Mouse (Mus musculus): ENCODE measurements around the gene Med4. TPM values are rescaled to one million over a fixed set of nuclear protein-coding genes. Genes with fewer than 3 reads are reported as not detected.
A peak's percentile ranks its signal among the peaks of the same experiment; 100 is the strongest.

The Med4 gene
- 89.4 and 91.6 TPM in 2 replicates for polyA plus RNA-seq (2015; fragmentation: Nextera tagmentation; extraction: Ambion mirVana)

GRCm38 (mm10) chr14:73509765-73510423 is at the start of gene Med4:
Gene Med4, plus strand, starts transcription at chr14:73510025.
- peaks cover 25% of the 10 kb centered on the region for H3K36me3 ChIP-seq
- peak within 1 kb of the TSS; percentile 58 for H3K27ac ChIP-seq
- H3K4me3 ChIP-seq (replicated peaks), result peak within 1 kb of the TSS; percentile 99
- no peaks in the 10 kb centered on the region for H3K27me3 ChIP-seq
- ATAC-seq (replicated peaks; ENCODE audit: low FRiP score), result peak; percentile 97
- peaks cover 13% of the 10 kb centered on the region for H3K4me1 ChIP-seq
- under 1% methylated on average over 41 of the region's 41 CpGs for WGBS
- no peaks in the 10 kb centered on the region for H3K9me3 ChIP-seq (replicated peaks)
- H3K9ac ChIP-seq, result peak within 1 kb of the TSS; percentile 93
- H3K4me2 ChIP-seq, result peak within 1 kb of the TSS; percentile 83

DNA sequence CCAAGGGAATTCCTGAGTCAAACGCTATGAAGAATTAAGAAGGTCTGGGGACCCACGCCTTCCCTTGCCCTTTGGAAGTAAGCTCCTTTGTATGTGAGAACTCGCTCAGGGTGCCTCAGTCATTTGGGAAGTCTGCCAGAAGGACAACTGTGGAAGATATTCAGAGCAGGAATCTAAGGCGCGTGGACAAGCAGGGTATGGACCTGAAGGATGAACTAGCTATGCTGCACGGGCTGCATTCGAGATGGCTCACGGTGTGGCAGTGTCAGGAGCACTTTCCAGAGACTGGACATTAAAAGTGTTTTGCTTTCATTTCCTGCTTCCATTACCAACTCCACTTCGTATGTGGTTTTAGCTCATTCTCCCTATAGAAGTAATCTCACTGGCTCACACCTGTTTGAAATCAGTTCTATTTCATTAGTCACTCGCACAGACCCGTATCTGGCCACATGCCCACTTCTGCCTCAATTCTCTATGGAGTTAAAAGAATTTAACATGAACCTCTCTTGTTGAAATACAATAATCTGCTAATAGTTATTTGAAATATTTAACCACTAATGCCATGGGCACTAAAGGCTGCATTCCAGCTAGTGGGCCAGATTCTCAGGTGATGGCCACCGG is 49.2 kb upstream of the Med4 start:
- Histone ChIP-seq H3K4me3 (replicated peaks) (no peak overlapping the region), H3K4me1 (no peaks in the 10 kb centered on the region), H3K27me3 (no peaks in the 10 kb centered on the region), H3K9me3 (replicated peaks) (no peaks in the 10 kb centered on the region), H3K4me2 (no peak overlapping the region), H3K36me3 (no peaks in the 10 kb centered on the region), H3K27ac (no peak overlapping the region), H3K9ac (no peak overlapping the region)
- WGBS, result 72% methylated on average over 12 of the region's 12 CpGs
- no peak for ATAC-seq (replicated peaks; ENCODE audit: low FRiP score)

- Histone ChIP-seq H3K27me3 (no peaks in the 10 kb centered on the region), H3K27ac (no peak overlapping the region), H3K4me1 (no peaks in the 10 kb centered on the region), H3K4me3 (replicated peaks) (no peak overlapping the region), H3K9ac (no peak overlapping the region), H3K36me3 (no peaks in the 10 kb centered on the region), H3K9me3 (replicated peaks) (no peaks in the 10 kb centered on the region), H3K4me2 (no peak overlapping the region)
- WGBS, result 89% methylated on average over 4 of the region's 4 CpGs
- no peak for ATAC-seq (replicated peaks; ENCODE audit: low FRiP score)
Observed at GRCm38 (mm10) chr14:73462211-73462610, 47.6 kb upstream of the Med4 start.

GRCm38 (mm10) chr14:73467697-73468096 is 42.1 kb upstream of the Med4 start:
- no peaks in the 10 kb centered on the region for H3K9me3 ChIP-seq (replicated peaks)
- H3K9ac ChIP-seq, result no peak overlapping the region
- ATAC-seq (replicated peaks; ENCODE audit: low FRiP score), result no peak
- H3K4me1 ChIP-seq, result peaks cover 9% of the 10 kb centered on the region
- no peak overlapping the region for H3K4me2 ChIP-seq
- no peak overlapping the region for H3K27ac ChIP-seq
- H3K36me3 ChIP-seq, result no peaks in the 10 kb centered on the region
- WGBS, result 69% methylated on average over 6 of the region's 6 CpGs
- no peaks in the 10 kb centered on the region for H3K27me3 ChIP-seq
- H3K4me3 ChIP-seq (replicated peaks), result no peak overlapping the region

- Histone ChIP-seq H3K27ac (no peak overlapping the region), H3K4me1 (peaks cover 21% of the 10 kb centered on the region), H3K9ac (no peak overlapping the region), H3K4me2 (no peak overlapping the region), H3K27me3 (no peaks in the 10 kb centered on the region), H3K9me3 (replicated peaks) (no peaks in the 10 kb centered on the region), H3K4me3 (replicated peaks) (no peak overlapping the region), H3K36me3 (no peaks in the 10 kb centered on the region)
- WGBS, result 78% methylated on average over 7 of the region's 7 CpGs
- ATAC-seq (replicated peaks; ENCODE audit: low FRiP score), result no peak
Observed at GRCm38 (mm10) chr14:73469506-73469905, 40.3 kb upstream of the Med4 start.

- WGBS, result 69% methylated on average over 8 of the region's 8 CpGs
- Histone ChIP-seq H3K4me1 (peaks cover 30% of the 10 kb centered on the region), H3K27me3 (no peaks in the 10 kb centered on the region), H3K4me2 (no peak overlapping the region), H3K9me3 (replicated peaks) (no peaks in the 10 kb centered on the region), H3K27ac (no peak overlapping the region), H3K4me3 (replicated peaks) (no peak overlapping the region), H3K9ac (no peak overlapping the region), H3K36me3 (no peaks in the 10 kb centered on the region)
- ATAC-seq (replicated peaks; ENCODE audit: low FRiP score), result no peak
Observed at GRCm38 (mm10) chr14:73470593-73470992, 39.2 kb upstream of the Med4 start.

DNA sequence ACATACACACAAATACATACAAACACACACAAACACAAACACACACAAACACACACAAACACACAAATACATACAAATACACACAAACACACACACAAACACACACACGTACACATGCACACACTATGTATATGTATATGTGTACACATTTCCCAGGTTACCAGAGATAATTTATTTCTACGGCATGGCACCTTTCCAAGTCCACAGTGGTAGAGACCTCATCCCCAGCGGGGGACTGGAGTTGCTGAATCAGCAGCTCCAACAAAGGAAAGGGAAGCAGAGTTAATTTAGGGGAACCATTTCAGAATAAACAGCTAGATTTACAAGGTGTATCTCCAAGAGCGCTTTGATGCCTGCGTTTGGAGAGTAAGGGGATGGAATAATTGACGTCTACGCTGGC is 37.6 kb upstream of the Med4 start:
- WGBS, result 21% methylated on average over 7 of the region's 7 CpGs
- peaks cover 36% of the 10 kb centered on the region for H3K4me1 ChIP-seq
- no peaks in the 10 kb centered on the region for H3K9me3 ChIP-seq (replicated peaks)
- 0 out of 2 replicates have a peak, but pooled peaks have one; percentile 15 for ATAC-seq (replicated peaks; ENCODE audit: low FRiP score)
- no peaks in the 10 kb centered on the region for H3K36me3 ChIP-seq
- peak overlapping the region; percentile 27; the same call in 1 of the 2 replicates for H3K27ac ChIP-seq
- H3K4me3 ChIP-seq (replicated peaks), result no peak overlapping the region
- no peak overlapping the region for H3K9ac ChIP-seq
- 0 out of 2 replicates have a peak overlapping the region, but pooled peaks have one; percentile 12 for H3K4me2 ChIP-seq
- no peaks in the 10 kb centered on the region for H3K27me3 ChIP-seq

DNA sequence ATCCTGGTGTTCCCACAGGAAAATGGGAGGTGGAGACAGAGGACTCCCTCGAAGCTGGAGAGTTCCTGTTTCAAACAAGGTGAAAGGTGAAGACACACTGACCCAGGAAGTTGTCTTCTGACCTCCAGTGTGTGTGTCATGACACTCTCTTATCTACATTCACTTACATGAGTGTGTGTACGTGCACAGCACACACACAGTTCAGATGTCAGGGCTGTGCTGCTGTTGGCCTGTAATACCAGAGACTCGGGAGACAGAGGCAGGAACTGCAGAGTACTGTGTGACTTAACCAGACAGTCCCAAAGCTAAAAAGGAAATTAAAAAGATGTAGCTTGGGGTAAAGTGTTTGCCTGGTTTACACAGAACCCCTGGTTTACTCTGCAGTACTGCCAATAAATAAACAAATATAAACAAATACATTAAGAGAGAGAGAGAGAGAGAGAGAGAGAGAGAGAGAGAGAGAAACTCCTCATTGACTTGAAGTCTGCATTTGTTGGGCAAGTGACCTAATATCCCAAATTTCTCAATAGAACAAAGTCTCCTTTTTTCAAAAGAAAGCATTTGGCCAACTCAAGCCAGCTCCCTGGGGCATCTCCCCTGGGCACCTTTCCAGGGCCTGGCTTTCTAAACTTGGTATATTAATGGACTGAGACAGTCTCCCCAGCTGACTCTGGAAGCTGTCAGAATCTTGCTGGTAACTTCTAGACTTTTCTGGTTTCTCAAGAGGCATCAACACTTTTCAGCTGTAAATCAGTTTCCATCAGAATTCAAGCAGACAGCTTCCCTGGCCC is 36.0 kb upstream of the Med4 start:
- Histone ChIP-seq H3K27ac (0 out of 2 replicates have a peak overlapping the region, but pooled peaks have one; percentile 42), H3K9ac (no peak overlapping the region), H3K4me2 (no peak overlapping the region), H3K36me3 (no peaks in the 10 kb centered on the region), H3K9me3 (replicated peaks) (no peaks in the 10 kb centered on the region), H3K4me3 (replicated peaks) (no peak overlapping the region), H3K27me3 (no peaks in the 10 kb centered on the region), H3K4me1 (peaks cover 36% of the 10 kb centered on the region)
- no peak for ATAC-seq (replicated peaks; ENCODE audit: low FRiP score)
- 31% methylated on average over 3 of the region's 3 CpGs for WGBS

DNA sequence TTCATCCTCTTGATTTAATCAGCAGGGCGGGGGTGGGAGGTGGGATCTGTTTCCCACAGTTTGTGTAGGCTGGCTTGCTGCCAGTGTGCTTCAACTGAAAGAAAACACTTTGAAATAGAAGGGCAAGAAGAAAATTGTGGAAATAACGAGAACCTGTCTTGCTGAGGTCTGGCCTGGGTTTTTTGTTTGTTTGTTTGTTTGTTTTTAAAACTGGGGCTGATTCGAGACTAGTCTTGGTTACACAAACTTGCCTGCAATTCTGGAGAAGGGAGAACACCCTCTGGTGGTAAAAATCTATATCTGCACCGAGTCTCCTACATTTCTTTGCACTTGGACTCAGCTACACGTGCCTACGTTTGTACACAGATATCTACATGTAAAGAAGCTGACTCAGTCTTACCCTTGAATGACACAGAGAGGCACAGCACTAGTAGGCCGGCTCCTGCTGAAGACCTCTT is 35.2 kb upstream of the Med4 start:
- no peaks in the 10 kb centered on the region for H3K9me3 ChIP-seq (replicated peaks)
- ATAC-seq (replicated peaks; ENCODE audit: low FRiP score), result peak; percentile 67; the same call in 1 of the 2 replicates
- peaks cover 36% of the 10 kb centered on the region for H3K4me1 ChIP-seq
- H3K4me3 ChIP-seq (replicated peaks), result no peak overlapping the region
- no peaks in the 10 kb centered on the region for H3K27me3 ChIP-seq
- no peak overlapping the region for H3K9ac ChIP-seq
- 23% methylated on average over 7 of the region's 7 CpGs for WGBS
- H3K4me2 ChIP-seq, result peak overlapping the region; percentile 13; the same call in 1 of the 2 replicates
- peak overlapping the region; percentile 42; the same call in 1 of the 2 replicates for H3K27ac ChIP-seq
- H3K36me3 ChIP-seq, result no peaks in the 10 kb centered on the region

DNA sequence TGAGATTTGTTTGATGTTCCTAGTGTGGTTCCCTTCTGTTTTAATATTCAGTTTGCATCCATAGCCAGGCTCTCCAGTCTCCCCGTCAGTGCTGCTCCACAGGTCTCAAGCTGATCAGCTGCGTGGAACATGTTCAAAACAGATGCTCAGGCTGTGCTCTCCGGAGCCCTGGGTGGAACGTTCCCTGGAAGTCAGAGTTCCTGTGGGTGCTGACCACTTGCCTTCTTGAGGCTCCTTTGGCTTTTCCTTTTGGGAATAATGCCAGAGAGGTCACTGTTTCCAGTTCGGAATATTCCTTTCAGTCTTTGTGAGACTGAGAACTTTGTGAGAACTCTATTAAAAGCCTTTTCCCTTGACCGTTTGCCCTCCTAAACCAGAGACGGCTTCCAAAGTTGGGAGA is 34.3 kb upstream of the Med4 start:
- H3K4me2 ChIP-seq, result no peak overlapping the region
- H3K4me3 ChIP-seq (replicated peaks), result no peak overlapping the region
- H3K27me3 ChIP-seq, result no peaks in the 10 kb centered on the region
- no peaks in the 10 kb centered on the region for H3K9me3 ChIP-seq (replicated peaks)
- H3K27ac ChIP-seq, result no peak overlapping the region
- no peak for ATAC-seq (replicated peaks; ENCODE audit: low FRiP score)
- WGBS, result 35% methylated on average over 7 of the region's 7 CpGs
- no peak overlapping the region for H3K9ac ChIP-seq
- no peaks in the 10 kb centered on the region for H3K36me3 ChIP-seq
- peaks cover 35% of the 10 kb centered on the region for H3K4me1 ChIP-seq

DNA sequence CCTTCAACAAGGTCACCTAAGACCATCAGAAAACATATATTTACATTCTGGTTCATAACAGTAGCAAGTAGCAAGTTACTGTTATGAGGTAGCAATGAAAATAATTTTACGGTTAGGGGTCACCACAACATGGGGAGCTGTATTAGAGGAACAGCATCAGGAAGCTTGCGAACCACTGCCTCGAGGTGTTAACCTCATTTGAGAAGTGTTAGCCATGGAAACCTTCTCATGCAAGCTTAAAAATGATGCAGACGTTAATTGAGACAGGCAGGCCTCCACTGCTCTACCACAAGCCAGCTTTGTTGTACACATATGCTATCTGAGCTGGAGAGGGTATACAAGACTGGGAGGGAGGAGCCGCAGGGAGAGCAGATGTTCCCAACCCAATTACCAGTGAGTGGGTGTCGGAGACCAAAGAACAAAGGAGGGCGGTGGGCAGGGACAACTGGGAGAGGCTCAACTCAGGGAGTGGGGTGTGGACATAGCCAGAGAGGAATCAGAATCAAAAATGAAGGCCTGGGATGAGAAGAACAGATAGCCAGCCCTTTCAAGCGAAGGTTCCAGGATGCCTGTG is 33.4 kb upstream of the Med4 start:
- WGBS, result 69% methylated on average over 8 of the region's 8 CpGs
- Histone ChIP-seq H3K9me3 (replicated peaks) (no peaks in the 10 kb centered on the region), H3K27ac (no peak overlapping the region), H3K36me3 (no peaks in the 10 kb centered on the region), H3K4me2 (no peak overlapping the region), H3K4me1 (peaks cover 33% of the 10 kb centered on the region), H3K9ac (no peak overlapping the region), H3K4me3 (replicated peaks) (no peak overlapping the region), H3K27me3 (no peaks in the 10 kb centered on the region)
- ATAC-seq (replicated peaks; ENCODE audit: low FRiP score), result no peak

- WGBS, result 96% methylated on average over 10 of the region's 10 CpGs
- Histone ChIP-seq H3K4me2 (no peak overlapping the region), H3K9ac (no peak overlapping the region), H3K36me3 (no peaks in the 10 kb centered on the region), H3K9me3 (replicated peaks) (no peaks in the 10 kb centered on the region), H3K4me3 (replicated peaks) (no peak overlapping the region), H3K27me3 (no peaks in the 10 kb centered on the region), H3K4me1 (peaks cover 33% of the 10 kb centered on the region), H3K27ac (no peak overlapping the region)
- ATAC-seq (replicated peaks; ENCODE audit: low FRiP score), result no peak
Observed at GRCm38 (mm10) chr14:73477077-73477476, 32.7 kb upstream of the Med4 start.
